Mouse (Mus musculus) layer of hippocampus, adult 9-10 months (tissue): ENCODE results near the gene Ntan1.
A peak's percentile ranks its signal among the peaks of the same experiment; 100 is the strongest.
"Not testable (repeated sequence)": the region's sequence is repeated elsewhere in the genome, so short reads cannot be mapped to it uniquely, and the experiment has no call there.

Experiments used
- DNase-seq: peaks from one replicate; pipeline ENCODE4 v3.0.0; 2022; ENCODE audit warnings: low spot score

Ntan1 gene

DNA sequence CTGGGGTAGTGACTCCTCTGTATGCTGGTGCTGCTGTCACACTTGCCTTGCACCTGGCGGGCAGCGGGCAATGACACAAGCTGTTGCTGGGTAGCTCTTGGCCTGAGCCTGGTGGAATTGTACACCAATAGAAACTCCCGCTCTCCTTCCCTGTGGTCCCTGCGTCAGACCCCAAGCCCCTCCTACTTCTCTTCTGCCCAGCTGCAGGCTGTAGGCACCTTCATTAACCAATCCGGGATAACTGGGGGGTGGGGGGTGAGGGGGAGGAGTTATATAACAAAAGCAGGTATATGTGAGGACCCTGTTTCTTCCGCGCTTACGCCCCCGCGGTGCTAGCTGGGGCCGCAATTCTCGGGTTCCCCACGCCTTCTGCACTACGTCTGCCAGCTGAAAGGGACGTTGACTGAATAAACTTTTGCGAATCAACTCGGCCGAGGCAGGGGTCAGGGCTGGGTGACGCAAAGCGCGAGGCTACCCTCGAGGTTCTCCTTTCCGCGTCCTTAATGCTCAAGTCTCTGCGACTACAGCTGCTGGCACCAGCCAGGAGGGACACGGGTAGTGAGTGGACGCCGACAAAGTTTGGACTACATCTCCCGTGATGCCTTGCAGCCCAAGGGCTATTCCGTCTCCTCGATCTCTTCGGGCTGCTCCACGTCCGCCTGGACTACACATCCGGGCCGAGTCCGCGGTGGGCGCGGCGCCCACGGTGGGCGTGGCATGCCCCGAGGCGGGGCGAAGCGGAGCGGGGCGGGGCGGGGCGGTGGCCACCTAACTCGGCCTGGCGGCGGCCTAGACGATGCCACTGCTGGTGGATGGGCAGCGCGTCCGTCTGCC, at the start of gene Ntan1:
Gene Ntan1 (plus strand): TSS at position 286 of the 834 bp plus-strand sequence.
- DNase-seq, result peak; percentile 90

DNA sequence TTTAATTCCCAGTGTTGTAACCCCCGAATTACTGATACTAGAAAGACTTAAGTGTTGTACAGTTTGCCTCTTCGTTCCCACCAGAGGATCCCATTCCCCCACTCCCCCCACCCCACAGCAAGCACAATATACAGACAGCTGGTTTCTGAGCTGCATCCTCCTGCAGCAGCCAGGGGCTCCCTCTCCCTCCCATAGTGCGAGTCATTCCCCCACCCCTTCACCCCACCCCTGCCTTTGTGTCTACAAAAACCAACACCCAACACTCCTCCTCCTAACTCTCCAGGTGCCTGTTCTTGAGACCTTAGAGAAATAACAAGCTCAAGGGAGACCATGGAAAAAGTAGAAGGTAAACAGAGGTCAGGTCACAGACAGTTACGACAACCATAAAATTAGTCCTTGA, 47.0 kb upstream of the Ntan1 start:
- not testable (repeated sequence) for DNase-seq

DNA sequence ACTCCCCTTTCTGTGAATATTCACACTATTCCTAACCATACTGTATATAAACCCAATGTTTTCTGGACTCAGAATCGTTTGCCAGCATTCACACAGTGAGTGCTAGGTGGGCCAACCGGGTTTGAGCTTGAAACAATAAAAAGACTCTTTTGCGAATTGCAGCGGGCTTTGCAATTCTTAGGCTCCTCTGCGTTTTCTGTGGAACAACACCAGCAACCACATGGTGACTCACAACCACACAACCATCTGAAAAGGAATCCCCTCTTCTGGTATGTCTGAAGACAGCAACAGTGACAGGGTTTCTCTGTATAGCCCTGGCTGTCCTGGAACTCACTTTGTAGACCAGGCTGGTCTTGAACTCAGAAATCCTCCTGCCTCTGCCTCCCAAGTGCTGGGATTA, 46.6 kb upstream of the Ntan1 start:
- DNase-seq, result not testable (repeated sequence)

DNA sequence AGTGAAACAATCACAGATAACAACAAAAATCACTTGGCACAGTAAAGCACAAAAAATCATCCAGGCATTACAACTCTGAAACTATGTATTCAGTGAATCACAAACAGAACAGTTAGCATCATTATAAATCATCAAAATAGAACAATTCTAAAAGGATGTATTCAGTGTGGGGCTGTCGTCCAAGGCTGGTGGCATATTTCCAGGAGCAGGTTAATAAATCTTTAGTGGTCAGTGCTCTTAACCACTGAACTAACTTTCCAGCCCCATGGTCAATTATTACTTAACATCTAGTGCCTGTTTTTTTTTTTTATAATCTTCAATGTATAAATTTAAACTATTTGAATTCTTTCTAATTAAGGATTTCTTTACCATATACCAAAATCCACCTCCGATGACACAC, 44.6 kb upstream of the Ntan1 start:
- not testable (repeated sequence) for DNase-seq

DNA sequence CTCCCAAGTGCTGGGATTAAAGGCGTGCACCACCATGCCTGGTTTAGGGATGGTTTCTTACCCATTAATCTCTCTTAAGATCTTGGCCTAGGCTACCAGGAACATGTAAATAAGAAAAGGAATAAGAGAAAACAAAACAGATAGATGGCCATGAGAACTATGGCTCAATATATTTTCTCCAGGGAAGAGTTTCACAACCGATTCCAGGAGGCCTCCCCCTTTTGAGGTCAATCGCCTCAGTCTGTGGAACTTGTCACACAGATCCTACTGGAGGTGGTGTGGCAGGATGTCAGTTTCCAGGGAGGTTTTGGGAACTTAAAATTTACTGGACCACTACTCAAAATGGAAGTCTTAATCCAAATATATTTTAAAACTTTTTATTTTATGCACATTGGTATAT, 44.0 kb upstream of the Ntan1 start:
- not testable (repeated sequence) for DNase-seq

DNA sequence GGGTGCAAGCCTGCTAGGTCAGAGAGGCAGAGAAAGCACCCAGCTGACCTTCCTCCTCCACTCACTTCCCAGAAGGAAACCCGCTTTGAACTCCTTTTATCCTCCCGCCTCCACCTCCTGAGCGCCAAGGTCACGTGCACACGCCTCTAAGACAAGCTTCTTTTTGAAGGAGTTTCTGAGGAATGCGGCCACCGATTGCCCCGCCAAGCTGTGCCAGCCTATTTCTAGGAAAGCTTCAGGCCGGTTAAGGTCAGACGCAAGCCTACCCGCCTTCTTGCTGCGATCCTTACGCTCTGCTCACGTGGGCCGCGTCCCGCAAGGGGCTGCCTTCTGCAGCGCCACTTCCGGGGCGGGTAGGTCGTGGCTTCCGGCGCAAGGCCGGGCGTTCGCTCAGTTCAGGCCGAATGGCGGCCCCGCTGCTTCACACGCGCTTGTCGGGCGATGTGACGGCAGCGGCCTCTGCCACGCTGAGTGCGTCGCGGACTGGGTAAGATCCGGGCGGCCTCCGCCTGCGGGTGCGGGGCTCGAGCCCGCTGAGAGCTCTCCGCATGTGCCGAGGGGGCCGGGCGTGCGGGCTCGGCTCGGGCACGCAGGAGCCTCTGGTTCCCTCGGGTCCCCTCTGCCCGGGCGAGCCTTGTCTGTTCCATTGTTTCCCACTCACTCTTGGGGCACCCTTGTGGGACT, 38.1 kb upstream of the Ntan1 start, which contains the start of gene Rrn3:
Gene Rrn3 (plus strand): TSS at position 356 of the 684 bp plus-strand sequence.
- DNase-seq, result peak; percentile 67

DNA sequence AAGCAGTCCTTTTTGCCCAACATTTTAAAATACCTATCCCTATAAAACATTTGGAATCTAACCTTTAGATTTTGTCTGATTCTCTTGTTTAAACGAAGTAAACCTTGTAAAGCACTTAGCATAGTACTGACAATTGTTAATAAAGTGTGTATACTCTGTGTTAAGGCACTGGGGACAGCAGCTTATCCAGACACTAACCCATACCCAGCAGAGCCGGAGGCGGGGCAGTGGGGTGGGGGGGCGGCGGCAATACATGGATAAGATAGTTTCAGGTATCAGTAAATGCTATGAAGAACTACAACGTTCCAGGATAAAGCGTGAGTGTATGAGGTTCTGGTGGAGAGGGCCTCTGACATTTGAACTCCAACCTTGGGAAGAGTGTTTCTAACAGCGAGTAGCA, 37.4 kb upstream of the Ntan1 start:
- no peak for DNase-seq

DNA sequence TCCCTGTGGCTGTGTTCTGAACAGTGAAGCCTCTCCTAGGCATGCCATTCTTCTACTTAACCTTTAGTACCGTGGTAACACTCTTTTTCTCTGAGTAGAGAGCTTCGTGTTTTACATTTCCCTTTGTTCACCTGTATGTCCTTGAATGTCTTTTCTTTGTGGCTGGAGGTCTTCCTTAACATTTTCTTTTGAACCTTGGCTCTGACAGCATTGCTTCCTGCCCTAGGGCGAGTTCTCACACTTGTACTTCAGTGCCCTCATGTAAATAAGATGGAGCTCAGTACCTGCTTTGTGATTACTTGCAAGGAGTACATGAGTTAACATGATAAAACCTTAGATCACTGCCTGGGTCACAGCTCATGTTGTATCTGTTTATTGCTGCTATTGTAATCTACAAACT, 32.7 kb upstream of the Ntan1 start:
- DNase-seq, result no peak

DNA sequence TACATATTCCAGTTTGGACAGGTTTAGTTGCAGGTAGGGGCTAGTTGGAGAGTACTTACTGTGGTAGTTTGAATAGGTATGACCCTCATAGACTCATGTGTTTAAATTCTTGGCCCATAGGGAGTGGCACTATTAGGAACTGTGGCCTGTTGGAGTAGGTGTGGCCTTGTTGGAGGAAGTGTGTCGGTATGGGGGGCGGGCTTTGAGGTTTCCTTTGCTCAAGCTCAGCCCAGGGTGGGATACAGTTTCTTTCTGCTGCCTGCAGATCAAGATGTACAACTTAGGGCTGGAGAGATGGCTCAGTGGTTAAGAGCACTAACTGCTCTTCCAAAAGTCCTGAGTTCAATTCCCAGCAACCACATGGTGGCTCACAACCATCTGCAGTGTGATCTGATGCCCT, 25.2 kb upstream of the Ntan1 start:
- DNase-seq, result not testable (repeated sequence)

DNA sequence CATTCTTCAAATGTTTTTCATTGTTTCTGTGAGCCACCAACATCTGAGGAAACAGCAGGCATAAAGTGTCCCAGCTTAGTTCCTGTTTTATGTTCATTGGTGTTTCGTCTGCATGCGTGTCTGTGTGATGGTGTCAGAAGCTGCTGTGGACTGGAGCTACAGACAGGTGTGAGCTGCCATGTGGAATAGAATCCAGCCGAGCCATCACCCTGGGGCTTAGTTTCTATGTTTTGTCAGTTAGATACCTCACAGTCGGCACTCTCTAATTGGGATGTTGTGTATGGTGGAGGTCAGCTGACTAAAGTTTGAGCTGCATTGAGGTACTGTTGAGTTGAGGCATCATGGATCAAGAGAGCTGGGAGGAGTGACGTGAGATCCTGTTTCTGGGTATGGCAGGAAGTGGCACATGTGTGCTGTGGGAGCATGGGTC, 21.9 kb upstream of the Ntan1 start:
- no peak for DNase-seq

DNA sequence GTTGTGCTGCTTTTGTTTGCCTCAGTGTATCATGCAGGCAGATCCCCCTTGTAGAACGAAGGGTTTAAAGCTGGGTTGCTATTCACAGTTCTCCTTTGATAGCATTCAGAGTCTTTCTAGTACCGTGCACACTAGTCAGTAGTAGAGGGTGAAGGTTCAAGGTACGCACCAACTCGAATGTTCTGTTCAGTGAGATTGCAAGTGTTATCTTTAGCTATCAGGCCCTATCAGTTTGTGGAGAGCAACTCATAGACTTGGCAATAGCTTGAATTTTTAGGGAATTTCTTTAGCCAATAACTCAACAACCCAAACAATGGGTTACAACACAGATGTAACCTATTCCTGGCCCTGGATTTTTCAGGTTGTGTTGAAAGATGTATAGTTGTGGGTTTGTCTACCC, 17.4 kb upstream of the Ntan1 start:
- DNase-seq, result no peak

DNA sequence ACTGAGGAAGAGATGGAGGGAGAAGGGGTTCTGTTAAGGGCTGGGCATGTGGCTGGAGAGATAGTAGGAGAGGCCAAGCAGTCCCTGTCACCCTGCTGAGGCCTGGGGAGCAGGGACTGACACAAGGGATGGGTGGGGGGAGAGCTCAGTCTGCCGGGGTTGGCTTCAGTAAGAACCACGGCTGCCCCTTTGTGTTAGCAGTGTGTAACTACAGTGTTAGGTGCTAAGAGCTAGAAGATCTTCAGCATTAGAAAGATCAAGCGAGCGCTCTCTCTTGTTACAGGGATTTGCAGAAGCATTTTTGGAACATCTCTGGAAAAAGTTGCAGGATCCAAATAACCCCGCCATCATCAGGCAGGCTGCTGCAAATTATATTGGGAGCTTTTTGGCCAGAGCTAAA, 14.0 kb upstream of the Ntan1 start:
- no peak for DNase-seq

DNA sequence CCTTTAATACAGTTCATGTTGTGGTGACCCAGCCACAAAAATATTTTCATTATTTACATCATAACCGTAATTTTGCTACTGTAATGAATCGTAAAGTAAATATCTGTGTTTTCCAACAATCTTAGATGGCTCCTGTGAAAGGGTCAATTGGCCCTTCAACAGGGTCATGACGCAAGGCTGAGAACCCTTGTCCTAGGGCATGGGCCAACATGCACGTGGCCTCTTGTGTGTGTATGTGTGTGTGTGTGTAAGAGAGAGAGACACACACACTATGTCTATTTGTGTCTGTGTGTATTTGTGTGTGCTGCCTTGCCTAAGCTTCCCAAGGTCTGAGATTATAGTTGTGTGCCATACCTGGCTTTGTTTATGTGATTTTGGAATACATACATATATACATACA, 11.0 kb upstream of the Ntan1 start:
- DNase-seq, result no peak

DNA sequence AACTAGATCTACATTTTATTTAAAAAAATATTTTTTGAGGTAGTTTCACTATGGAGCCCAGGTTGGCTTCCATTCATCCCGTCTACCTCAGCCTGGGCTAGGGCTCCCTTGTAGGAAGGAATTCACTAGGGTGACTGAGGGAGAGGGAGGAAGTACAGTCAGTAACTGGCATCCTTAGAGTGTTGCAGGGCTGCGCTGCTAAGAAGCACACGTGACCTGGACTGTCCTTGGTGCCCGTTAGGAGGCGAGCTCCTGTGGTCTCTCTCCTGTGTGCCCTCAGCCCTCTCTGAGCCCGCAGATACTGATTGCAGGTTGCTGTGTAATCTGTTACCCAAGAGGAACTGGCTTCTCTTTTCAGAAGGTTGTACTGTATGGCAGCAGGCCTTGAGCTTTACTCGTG, 10.2 kb upstream of the Ntan1 start:
- no peak for DNase-seq

DNA sequence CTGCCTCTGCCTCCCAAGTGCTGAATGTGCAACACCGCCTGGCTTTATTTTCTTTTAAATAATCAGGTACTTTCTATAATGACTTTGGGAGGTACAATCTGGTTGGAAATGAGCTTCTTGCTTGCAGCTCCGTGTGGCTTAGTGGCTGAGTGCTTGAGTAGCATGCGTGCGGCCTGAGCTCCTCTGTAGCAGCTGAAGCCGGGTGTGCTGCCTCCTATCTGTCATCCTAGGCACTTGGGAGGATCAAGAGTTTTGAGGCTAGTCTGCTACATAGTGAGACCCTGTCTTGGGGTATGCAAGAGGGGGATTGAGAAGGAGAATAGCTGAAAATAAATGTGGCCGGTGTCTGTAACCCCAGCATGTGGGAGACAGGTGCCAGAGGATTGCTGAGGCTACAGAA, 6.5 kb upstream of the Ntan1 start:
- DNase-seq, result no peak

DNA sequence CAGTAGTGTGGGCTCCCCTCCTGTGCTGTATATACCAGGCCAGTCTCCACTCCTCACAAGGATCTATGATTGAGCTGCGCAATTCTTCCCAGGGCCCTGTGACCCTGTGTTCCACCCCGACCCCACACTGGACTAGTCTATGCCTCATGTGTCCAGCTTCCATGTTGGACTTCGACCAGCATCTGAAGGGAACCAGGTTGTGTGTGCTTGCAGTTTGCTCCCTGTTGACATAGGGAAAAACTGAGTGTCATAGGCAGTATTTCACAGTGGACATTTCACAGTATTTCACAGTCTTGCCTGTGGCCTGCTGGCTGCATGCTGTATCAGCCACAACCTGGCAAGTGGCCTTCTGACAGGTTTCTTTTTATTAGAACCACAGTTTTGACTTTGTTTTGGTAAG, 5.4 kb upstream of the Ntan1 start:
- DNase-seq, result no peak

DNA sequence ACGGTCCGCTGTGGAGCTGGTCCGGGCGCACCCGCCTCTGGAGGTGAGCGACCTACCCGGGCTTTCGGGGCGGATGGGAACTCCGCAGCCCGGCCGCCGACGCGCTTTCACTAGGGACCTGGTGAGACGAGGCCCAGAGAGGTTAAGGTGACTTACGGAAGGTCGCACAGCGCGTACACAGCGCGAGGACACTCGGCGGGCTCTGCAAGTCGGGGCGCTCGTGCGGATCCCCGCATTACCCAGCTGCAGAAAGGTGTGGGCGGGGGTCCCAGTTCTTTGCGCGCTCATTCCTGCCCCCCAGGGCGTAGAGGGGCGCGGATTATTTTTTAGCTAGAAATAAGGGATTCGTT, 724 bp downstream of the Ntan1 start:
- peak; percentile 15 for DNase-seq

DNA sequence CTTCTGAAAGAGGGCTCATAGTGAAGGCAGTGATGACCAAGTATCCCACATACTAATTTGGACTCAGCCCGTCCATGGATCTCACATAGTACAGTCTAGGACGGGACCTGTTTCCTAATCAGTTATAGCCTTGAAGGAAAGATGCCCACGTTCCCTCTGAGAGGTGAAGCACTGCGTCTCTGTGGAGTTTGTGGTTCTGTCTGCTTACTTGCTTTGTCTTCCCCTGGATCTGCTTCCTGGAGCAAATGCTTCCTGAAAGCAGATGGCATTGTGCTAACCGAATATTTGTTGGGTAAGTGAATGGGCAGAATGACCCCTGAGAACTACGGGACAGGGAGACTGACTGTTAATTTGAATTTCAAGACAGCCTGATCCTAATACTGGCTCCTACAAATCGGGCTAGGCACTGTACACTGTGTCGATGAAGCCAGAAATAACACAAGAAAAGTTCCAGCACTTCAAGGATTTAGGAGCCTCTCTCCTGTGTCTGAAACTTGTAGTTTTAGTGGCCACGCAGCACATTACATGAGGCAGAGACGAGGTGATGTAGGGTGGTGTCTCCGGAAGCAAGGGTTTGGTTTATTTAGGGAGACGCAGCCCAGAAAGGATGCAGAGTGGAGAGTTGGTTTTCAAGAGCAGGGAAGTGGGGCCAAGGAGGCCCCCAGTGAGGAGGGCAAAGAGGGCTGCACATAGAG, 1.3 kb downstream of the Ntan1 start:
- no peak for DNase-seq

DNA sequence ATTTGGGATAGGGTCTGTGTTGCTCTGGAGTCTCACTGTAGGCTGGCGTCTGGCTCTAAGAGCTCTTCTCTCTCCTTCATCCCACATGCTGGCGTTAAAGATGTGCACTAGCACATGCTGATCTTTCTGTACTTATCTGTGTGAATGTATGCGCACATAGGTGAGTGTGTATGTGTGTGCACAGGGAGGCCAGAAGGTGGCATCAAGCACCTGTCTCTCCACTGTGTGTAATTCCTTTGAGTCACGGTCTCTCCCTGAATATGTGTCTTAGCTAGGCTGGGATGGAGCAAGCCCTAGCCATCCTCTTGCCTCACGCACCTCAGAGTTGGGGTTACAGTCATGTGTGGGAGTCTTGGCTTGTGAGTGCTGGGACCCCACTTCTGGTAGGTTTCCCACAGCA, 2.1 kb downstream of the Ntan1 start:
- DNase-seq, result no peak

DNA sequence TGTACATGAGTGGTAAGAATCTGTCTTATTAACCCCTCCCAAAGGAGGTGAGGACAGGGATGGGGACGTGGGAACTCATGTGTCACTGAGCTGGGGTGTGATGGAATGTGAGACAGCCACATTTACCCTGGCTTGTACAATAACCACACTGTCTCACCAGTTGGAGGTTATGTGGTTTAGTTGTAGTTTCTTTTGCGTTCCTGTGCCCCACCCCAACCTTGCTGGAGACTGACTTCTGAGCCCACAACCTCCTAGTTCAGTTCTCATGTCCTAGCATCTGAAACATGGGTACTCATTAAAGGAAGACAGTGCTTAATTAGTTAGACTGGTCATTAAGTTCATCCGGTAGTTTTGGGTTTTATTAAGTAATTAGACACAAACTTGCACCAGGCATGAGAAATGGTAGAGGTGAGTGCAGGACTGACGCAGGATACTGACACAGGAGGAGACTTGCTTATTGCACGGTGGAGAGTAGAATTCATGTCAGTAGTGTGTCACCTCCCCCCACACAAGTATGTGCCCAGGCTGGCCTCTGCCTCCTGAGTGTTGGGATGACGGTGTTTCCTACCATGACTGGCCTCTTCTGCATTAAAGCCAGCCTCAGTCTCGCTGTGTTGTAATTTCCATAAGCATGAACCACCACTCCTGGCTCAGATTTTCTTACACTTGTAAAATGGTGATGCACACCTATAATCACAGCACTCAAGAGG, 7.3 kb downstream of the Ntan1 start:
- no peak for DNase-seq

DNA sequence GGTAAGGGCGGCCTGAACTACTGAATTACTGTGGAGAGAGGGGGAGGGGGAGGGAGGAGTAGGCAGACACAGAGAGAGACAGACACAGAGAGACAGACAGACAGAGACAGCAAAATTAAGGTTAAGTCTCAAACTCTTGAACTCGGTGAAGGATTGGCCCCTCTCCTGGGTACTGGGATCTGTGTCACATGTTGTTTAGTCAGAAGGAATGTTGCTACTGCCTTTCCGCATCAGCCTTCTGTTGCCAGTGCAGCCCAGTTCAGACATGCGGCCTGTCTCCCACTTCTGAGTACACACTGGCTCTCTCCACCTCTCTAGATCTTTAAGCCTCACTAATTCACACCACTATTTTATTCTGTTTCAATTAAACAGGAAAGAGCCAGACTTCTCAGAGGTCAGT, 7.9 kb downstream of the Ntan1 start:
- DNase-seq, result no peak

DNA sequence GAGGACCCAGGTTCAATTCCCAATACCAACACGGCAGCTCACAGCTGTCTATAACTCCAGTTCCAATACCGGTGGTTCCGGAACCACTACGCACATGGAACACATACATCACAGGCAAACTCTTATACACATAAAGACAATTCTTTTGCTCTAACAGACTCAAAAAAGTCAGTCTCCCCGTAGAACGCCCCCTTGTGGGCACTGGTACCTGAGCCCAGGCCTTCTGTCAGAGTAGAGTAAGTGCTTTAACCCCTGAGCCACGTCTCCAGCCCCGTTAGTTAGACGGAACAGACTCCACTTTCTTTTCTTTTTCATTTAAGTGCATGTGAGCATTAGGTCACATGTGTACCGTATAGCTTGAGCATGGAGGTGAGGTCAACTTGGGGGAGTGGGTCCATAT, 11.8 kb downstream of the Ntan1 start:
- no peak for DNase-seq
